Mouse (Mus musculus): ENCODE results near the gene Map7.

The Map7 gene

DNA sequence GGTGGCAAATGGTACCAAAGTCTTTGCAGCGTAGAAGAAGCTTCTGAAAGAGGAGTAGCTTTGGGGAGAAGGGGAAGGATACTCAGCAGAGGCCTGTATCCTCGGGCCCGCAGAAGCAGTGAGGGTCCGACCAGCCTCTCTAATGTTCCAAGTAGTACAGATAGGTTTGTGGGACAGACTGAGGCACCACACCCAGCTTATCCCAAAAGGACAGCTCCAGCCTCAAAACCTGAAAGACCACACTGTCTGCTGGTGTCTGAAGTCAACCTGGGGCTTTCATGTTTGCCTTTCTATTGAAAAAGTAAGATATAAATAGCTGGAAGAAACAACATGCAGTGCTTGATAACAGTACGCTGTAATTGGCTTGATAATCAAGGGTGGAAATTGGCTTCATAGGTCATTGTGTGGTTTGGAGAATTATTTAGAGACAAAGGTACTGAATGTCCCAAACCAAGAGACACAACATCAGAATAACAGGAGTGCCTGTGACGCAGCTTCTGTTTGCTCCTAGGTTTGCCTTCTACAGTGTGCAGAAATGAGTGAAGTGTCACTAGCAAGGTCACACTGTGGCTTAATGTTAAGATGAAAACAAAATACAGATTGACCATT is 42.0 kb downstream of the Map7 start:
- DNase-seq: no peak

DNA sequence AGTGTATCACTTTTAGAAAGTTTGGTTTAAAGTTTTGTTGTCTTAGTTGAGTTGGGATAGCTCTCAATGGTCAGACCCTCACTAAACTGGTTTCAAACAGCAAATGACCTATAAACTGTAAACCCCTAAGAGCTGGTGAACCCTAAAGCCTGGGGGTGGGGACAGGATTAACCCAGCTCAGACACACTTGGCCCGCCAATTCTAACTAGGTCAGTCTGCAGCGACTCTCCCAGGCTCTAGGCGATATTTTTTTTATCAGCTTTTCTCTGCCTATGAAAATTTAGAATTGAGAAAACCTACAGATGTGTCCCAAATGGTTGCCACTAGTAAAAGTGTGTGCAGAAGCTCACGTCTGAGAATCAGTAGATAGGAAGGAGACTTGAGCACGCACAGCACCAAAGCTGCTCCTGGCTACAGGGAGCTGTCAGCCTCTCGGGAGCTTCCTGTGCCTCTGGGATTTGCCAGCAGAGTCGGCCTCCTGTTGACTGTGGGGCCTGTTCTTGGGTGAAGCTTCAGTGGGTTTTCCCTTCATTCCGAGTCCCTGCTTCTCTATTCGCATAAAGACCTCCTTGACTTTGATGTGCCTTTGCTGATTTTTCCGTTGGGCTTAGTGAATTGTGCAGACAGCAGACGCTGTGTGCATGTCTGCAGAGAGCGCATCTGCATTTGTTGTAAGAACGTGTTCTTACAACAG is 46.7 kb downstream of the Map7 start:
- DNase-seq: no peak

DNA sequence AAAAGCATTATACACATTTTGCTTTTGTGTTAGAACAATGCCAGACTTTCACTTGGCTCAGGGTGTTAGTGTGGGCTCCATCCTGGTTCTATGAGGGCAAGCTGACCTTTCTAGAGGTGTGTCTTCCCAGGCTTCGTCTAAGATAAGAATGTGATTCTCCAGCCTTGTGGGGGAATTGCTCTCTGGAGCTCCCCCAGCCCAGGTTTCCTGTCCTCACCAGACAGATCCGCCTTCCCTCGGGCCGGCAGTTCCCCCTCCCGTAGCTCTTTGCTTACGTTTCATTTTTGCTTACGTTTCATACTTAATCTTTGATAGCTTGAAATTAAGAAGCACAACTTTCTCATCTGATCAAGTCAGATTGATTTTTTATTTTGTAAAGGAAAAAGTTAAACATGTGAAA is 48.8 kb downstream of the Map7 start:
- DNase-seq: no peak

GRCm38 (mm10) chr10:20198968-20199737 is 50.9 kb downstream of the Map7 start:
- no peak for DNase-seq

- no peak for DNase-seq
Measured at GRCm38 (mm10) chr10:20201236-20201635, 53.0 kb downstream of the Map7 start.

GRCm38 (mm10) chr10:20202171-20202570 is 53.9 kb downstream of the Map7 start:
- DNase-seq: no peak

GRCm38 (mm10) chr10:20202818-20203217 is 54.5 kb downstream of the Map7 start:
- no peak for DNase-seq

- DNase-seq: no peak
Measured at GRCm38 (mm10) chr10:20203502-20203901, 55.2 kb downstream of the Map7 start.

DNA sequence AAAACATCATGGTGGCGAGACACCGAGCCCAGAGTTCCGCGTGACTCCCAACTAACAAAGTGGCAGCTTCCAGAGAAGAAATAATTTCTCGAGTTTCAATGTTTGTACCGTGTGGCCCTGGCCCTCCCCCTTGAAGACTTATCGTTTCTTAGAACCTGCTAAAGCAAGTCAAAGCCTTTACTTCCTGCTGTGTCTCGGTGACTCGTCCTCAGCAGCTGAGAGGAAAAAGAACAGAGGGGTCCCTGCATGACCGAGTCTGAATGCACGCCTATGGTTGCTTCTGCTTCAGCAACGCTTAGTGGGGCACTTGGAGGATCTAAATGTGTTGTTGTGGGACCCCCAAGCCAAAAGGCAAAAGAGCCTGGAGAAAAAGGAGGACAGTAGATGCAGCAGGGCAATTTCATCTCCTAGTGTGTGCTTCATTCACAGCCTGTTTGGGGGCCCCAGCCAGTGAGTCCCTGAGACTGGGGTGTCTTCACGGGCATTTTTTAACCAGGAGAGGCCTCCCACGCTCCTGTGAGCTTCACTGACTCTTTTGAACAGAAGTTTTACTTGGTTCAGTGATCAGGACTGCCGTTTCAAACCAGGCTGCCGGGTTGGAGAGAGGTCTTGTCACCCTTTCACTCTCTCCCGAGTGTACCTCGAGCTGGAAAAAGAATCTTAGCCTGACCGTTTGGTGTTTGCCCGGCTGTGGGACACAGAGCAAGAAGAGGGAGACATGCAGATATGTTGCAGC is 56.6 kb downstream of the Map7 start:
- DNase-seq: peak; percentile 53 to 68

DNA sequence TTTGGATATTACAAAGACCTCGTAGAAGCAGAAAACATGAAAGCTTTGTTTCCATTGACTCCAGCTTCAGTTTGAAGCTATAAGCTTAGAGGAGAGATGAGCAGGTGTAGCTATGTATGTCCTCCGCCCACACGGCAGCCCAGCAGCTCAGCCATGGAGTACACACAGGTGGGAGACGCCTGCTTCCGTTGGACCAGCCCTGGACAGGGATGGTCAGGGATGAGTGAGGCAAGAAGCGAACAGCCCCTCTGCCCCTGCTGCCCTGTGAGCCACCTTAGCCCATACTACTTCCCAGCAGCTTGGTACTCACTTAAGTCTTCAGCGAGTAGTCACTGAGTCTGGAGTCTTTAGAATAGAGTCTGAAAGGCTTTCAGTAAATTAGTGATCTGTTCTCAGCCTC is 58.7 kb downstream of the Map7 start:
- DNase-seq: no peak

- DNase-seq: no peak
Measured at GRCm38 (mm10) chr10:20209609-20210341, 61.5 kb downstream of the Map7 start.

DNA sequence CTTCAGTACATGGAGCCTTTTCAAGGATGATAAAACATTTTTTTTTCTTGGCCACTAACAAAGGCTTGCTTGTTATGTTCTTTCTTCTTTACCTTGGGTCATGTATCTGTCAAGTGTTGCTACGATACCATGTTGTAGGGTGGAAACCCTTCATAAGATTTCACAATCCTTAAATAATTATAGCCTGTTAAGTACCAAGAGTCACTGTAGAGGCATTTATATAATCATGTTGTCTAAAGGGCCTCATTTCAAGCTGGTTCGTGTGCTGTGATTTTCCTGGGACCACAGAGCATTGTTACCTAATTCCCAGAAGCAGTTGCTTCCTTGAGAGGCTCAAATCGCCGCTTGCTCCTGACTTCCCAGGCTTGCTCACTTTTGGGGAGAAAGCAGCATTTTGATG is 66.1 kb downstream of the Map7 start:
- DNase-seq: no peak

DNA sequence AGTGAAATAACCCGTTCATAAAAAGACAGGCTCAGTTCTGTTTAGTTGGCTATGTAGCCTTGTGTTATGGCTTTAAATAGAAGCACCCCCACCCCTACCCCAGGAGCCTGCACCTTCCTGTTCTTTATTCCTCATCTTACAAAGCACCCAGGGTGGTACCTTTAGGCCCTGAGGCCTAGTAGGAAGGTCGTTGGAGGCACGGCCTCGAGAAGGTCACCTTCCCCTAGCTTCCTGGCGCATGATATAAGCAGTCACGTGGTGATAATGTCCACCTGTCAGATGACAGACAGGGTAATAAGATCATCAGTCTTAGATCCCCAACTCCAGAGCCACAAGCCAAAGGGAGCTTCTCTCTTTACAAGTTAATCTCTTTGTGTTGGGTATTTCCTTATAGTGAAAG is 68.7 kb downstream of the Map7 start:
- DNase-seq: no peak

GRCm38 (mm10) chr10:20218866-20219265 is 70.6 kb downstream of the Map7 start:
- DNase-seq: no peak

DNA sequence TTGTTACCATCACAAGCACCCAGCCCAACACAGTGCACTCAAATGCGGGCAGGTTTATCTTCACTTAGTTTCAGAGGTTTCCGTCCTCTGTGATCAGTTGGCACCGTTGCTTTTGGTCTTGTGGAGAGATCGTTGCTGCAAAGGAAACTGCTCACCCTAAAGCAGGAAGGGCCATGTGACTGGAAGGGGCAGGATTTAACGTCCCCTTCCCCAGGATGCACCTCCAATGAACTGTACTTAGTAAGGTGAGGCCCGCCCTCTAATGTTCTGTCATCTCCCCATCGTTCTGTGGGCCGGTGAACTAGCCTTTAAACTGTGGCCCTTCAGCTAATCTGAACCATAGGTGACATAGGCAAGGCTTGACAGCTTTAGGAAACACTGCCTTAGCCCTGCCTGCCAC is 71.3 kb downstream of the Map7 start:
- no peak for DNase-seq

DNA sequence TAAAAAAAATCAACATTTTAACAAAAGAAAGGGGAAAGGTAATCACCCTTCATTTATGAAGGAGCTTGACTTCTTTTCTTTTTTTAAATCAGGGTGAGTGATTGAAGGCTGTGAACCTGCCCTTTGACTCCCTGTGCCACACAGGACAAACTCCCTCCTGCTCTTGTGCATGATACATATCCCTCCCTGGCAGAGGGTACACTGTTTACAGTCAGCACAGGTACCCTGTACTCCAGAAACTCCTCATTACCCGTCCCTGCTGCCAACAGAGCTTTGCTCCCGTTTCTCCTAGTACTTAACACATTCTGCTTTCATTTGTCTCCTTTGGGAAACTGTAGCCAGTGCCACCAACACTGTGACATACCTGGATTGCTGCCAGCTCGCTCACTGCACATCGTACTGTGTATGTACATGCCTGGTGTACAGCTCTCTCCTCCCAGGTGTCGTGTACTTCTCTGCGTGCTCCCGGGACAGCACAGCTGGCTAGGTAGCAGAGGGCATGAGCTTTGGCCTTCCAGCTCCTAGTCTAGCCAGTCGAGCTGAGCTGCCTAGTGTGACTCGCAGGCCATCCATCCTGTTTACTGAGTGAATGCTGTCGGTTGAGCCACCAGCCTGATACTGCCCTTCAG is 72.3 kb downstream of the Map7 start:
- peak; percentile 45 to 60 for DNase-seq

DNA sequence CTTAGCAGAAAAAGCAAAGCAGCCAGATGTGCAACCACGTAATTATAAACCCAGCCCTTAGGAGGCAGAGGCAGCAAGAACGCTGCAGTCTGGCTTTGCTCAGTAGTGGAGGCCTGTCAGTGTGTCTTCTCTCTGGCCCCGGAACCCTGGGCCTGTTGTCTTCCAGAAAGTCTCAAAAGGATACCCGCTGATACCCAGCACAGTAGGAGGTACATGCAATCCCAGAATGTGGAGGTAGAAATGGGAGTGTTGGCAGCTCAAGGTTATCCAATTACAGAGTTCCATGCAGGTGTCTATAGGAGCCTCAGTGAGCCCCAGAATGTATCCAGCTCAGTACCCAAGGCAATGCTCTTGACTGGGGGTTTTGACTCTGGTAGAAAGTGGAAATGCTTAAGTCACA is 73.7 kb downstream of the Map7 start:
- DNase-seq: no peak

GRCm38 (mm10) chr10:20226728-20227127 is 78.5 kb downstream of the Map7 start:
- no peak for DNase-seq

DNA sequence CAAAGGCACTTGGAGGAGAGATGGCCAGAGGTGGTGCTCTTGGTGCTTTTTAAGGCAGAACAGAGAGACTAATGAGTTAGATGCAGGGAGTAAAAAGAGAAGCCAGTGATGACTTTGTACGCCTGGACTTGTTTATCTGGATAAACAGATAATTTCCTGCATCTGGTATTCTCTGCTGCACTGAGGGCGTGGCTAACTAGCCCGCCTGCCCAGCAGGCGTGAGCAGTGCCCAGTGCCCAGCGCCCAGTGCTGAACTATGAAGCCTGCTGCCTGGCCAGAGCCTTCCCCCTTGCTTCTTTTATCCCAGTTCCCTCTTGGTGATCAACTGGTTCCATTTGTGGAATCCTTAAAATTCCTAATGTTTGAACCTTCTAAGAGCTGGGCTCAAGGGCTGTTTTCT is 81.8 kb downstream of the Map7 start:
- no peak for DNase-seq

DNA sequence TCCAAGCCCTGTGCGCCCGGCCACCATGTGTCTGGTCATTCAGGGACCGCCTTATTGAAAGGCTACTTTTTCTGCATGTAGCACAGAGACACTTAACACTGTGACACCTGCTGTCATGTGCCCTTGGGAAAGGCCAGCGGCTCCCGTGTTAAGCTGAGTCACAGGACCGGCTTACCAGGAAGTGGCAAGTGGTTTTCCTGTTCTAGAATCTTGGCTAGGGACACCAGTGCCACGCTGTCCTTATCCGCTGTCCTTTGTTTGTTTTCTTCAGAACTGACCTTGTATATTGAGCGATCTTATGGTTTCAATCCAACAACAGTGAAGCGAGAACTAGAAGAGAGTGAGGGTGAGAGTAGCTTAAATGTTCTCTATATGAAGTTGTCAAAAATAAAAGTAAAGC is 85.2 kb downstream of the Map7 start:
- DNase-seq: no peak

GRCm38 (mm10) chr10:20234466-20234865 is 86.2 kb downstream of the Map7 start:
- peak in 1 of 2 experiments; percentile 12 for DNase-seq

DNA sequence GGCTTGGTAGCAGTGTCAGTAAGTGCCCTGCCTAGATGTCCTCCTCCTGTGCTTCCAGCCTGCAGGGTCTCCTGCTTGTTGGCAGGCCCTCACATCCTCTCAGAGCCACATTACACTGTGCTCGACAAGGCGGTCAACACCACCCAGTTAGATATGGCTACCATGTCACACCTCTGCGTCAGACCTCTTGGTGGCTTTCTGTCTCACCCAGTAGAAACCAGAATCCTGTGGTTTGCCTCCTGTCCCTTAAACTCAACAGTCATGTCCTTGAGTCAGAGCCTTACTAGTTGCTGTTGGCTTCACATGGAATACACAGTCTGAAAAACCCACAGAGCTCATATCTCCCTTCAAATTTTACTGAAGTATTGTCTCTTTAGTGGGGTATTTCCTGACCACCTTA is 87.4 kb downstream of the Map7 start:
- no peak for DNase-seq

Measured in kidney, postnatal 4 days (tissue).